Mouse (Mus musculus) cerebellum, postnatal 14 days (tissue): ENCODE data around the gene A830018L16Rik.
"Not testable (repeated sequence)": the region's sequence is repeated elsewhere in the genome, so short reads cannot be mapped to it uniquely, and the experiment has no call there.

ENCODE experiments used
- DNase-seq, 2 experiments: peaks; one replicate each; pipeline ENCODE4 v3.0.0; 2021; ENCODE audit warnings: mixed read lengths in 2 of 2

Gene A830018L16Rik

GRCm38 (mm10) chr1:11413894-11414556, at the start of gene A830018L16Rik:
Gene A830018L16Rik, plus strand, starts transcription at chr1:11414105.
- peak; percentile 84 to 87 for DNase-seq

- DNase-seq = no peak
These were observed 28.1 kb upstream of the A830018L16Rik start for GRCm38 (mm10) chr1:11385846-11386245.

GRCm38 (mm10) chr1:11395408-11395807, 18.5 kb upstream of the A830018L16Rik start:
- no peak for DNase-seq

GRCm38 (mm10) chr1:11395996-11396736, 17.7 kb upstream of the A830018L16Rik start:
- DNase-seq = no peak

- DNase-seq = no peak
These were observed 12.7 kb upstream of the A830018L16Rik start for GRCm38 (mm10) chr1:11401159-11401558.

GRCm38 (mm10) chr1:11405527-11405926, 8.4 kb upstream of the A830018L16Rik start:
- no peak for DNase-seq

GRCm38 (mm10) chr1:11406026-11406425, 7.9 kb upstream of the A830018L16Rik start:
- DNase-seq = no peak

GRCm38 (mm10) chr1:11414560-11414959, 655 bp downstream of the A830018L16Rik start:
- peak; percentile 85 for DNase-seq

GRCm38 (mm10) chr1:11427310-11427709, 13.4 kb downstream of the A830018L16Rik start:
- DNase-seq = no peak

GRCm38 (mm10) chr1:11458353-11458752, 44.4 kb downstream of the A830018L16Rik start:
- peak; percentile 71 to 72 for DNase-seq

- DNase-seq = peak in 1 of 2 experiments; percentile 9
These were observed 52.4 kb downstream of the A830018L16Rik start for GRCm38 (mm10) chr1:11466325-11466724.

GRCm38 (mm10) chr1:11467065-11467643, 53.2 kb downstream of the A830018L16Rik start:
- DNase-seq = no peak

- no peak for DNase-seq
These were observed 79.0 kb downstream of the A830018L16Rik start for GRCm38 (mm10) chr1:11492936-11493335.

- no peak for DNase-seq
These were observed 87.7 kb downstream of the A830018L16Rik start for GRCm38 (mm10) chr1:11501556-11501955.

- not testable (repeated sequence) for DNase-seq
These were observed 135.9 kb downstream of the A830018L16Rik start for GRCm38 (mm10) chr1:11549810-11550209.

- DNase-seq = peak; percentile 70 to 77
These were observed 151.4 kb downstream of the A830018L16Rik start for GRCm38 (mm10) chr1:11565309-11565708.

- no peak for DNase-seq
These were observed 152.8 kb downstream of the A830018L16Rik start for GRCm38 (mm10) chr1:11566730-11567129.

GRCm38 (mm10) chr1:11567300-11567885, 153.5 kb downstream of the A830018L16Rik start:
- no peak for DNase-seq

- DNase-seq = no peak
These were observed 156.4 kb downstream of the A830018L16Rik start for GRCm38 (mm10) chr1:11570274-11570673.

- DNase-seq = peak in 1 of 2 experiments; percentile 4
These were observed 159.6 kb downstream of the A830018L16Rik start for GRCm38 (mm10) chr1:11573462-11573861.

GRCm38 (mm10) chr1:11580026-11580425, 166.1 kb downstream of the A830018L16Rik start:
- DNase-seq = peak; percentile 17 to 20

GRCm38 (mm10) chr1:11588305-11588704, 174.4 kb downstream of the A830018L16Rik start:
- no peak for DNase-seq

GRCm38 (mm10) chr1:11650137-11650536, 236.2 kb downstream of the A830018L16Rik start:
- DNase-seq = no peak
